Mouse (Mus musculus) lung, adult 2 months (tissue): ENCODE results near the gene Ceacam20.

ENCODE experiments used
- CTCF ChIP-seq: fragments of 200-500 bp; IDR thresholded peaks from 2 replicates; pipeline ENCODE4 v1.5.1; 2011; ENCODE audit warnings: mild to moderate bottlenecking, low read length, control low read depth; ENCODE audit not compliant: insufficient read depth
- POLR2A ChIP-seq: fragments of 200-500 bp; IDR thresholded peaks from 2 replicates; pipeline ENCODE4 v1.6.1; 2011; ENCODE audit warnings: low read depth, mild to moderate bottlenecking, control low read depth, low read length, borderline replicate concordance; ENCODE audit errors: extremely low read depth

- TF ChIP-seq POLR2A (no peak), CTCF (no peak)
Measured at GRCm38 (mm10) chr7:19949996-19950395, 15.2 kb upstream of the Ceacam20 start.
